Mouse (Mus musculus) cortical plate, adult 2 months (tissue): Measurements from ENCODE around the gene Nrxn1.

Source experiments
- CTCF ChIP-seq: fragments of 200-500 bp; IDR thresholded peaks from 2 replicates; pipeline ENCODE4 v1.5.1; 2011; ENCODE audit warnings: mild to moderate bottlenecking, control low read depth, low read length; ENCODE audit not compliant: insufficient read depth; ENCODE audit errors: extremely low read depth
- POLR2A ChIP-seq: fragments of 200-500 bp; IDR thresholded peaks from 2 replicates; pipeline ENCODE4 v1.6.1; 2011; ENCODE audit warnings: mild to moderate bottlenecking, low read length, control low read depth; ENCODE audit not compliant: insufficient read depth; ENCODE audit errors: extremely low read depth

DNA sequence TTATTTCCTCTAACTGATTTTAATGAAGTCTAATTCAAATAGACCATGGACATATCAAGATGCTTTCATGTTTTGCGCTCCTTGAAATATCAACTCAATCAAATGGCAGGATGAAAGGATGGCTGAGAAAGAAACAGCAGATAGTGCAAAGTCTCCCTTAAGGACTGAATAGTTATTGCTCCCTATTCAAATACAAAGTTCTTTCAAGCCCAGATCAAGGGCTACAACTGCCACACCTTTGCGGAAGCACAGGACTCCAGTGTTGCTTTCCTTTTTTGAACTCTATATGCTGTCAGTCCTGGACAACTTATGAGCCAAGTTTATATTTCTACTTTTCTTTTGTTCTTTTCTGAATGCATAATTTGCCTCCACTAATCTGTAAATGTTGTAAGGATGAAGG lies 157.9 kb downstream of the Nrxn1 start:
- TF ChIP-seq POLR2A (no peak), CTCF (no peak)
